Mouse (Mus musculus): ENCODE measurements around the gene Dph2.

The Dph2 gene

DNA sequence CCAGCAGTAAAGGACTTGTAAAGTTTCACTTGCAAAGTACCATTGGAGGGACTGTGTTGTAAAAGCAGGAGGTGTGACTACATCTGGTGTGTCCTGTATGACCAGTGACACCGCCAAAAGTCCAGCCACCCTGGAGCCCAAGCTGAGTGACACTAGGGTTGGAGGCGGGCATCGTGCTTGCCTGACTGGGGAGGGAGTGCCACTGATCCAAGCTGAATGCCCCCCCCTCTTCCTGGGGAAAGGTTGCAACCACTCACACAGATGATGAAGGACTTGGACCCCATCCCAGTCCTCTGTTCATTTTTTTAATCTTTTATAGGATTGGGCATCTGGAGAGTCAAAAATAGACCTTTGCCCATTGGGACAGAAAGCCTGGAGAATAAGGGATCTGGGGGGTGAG is 50.3 kb downstream of the Dph2 start:
- in situ Hi-C loops (cut with MboI, MseI), result no loop called here

- in situ Hi-C loops (cut with MboI, MseI), result no loop called here
Measured at GRCm38 (mm10) chr4:117840821-117841220, 51.0 kb downstream of the Dph2 start.

- in situ Hi-C loops (cut with MboI, MseI), result no loop called here
Measured at GRCm38 (mm10) chr4:117839366-117839765, 52.5 kb downstream of the Dph2 start.

Measured in T-helper 17 cell (primary cell).